Mouse (Mus musculus) right cerebral cortex, adult 2 months (tissue): ENCODE results near the gene Ptma.
"Not testable (repeated sequence)": the region's sequence is repeated elsewhere in the genome, so short reads cannot be mapped to it uniquely, and the experiment has no call there.

Source experiments
- DNase-seq, 2 experiments: peaks; one replicate each; pipeline ENCODE4 v3.0.0; 2021 to 2022; ENCODE audit warnings: low spot score in 2 of 2

Ptma gene

GRCm38 (mm10) chr1:86539583-86539982 lies 13.1 kb downstream of the Ptma start:
- not testable (repeated sequence) for DNase-seq

GRCm38 (mm10) chr1:86542584-86542983 lies 16.1 kb downstream of the Ptma start:
- no peak for DNase-seq

GRCm38 (mm10) chr1:86546797-86547196 lies 20.3 kb downstream of the Ptma start:
- DNase-seq = no peak

- no peak for DNase-seq
These were observed 24.8 kb downstream of the Ptma start for GRCm38 (mm10) chr1:86551299-86551698.

GRCm38 (mm10) chr1:86551877-86552276 lies 25.4 kb downstream of the Ptma start:
- no peak for DNase-seq

- DNase-seq = no peak
These were observed 29.1 kb downstream of the Ptma start for GRCm38 (mm10) chr1:86555665-86556064.

GRCm38 (mm10) chr1:86557872-86558271 lies 31.3 kb downstream of the Ptma start:
- DNase-seq = no peak

GRCm38 (mm10) chr1:86559232-86559631 lies 32.7 kb downstream of the Ptma start:
- no peak for DNase-seq

GRCm38 (mm10) chr1:86562663-86563062 lies 36.1 kb downstream of the Ptma start:
- no peak for DNase-seq

- no peak for DNase-seq
These were observed 41.9 kb downstream of the Ptma start for GRCm38 (mm10) chr1:86568409-86568808.

- DNase-seq = no peak
These were observed 42.9 kb downstream of the Ptma start for GRCm38 (mm10) chr1:86569292-86569860.

GRCm38 (mm10) chr1:86571381-86571780 lies 44.9 kb downstream of the Ptma start:
- no peak for DNase-seq

GRCm38 (mm10) chr1:86571941-86572340 lies 45.4 kb downstream of the Ptma start:
- DNase-seq = no peak
